Mouse (Mus musculus) erythroid progenitor cell, adult 5-6 weeks (primary cell): ENCODE data around the gene Cyp2g1. TPM values are rescaled to one million over a fixed set of nuclear protein-coding genes. Genes with fewer than 3 reads are reported as not detected.
"Not testable (repeated sequence)": the region's sequence is repeated elsewhere in the genome, so short reads cannot be mapped to it uniquely, and the experiment has no call there.

Experiments used
- ATAC-seq: replicated peaks from 2 replicates; pipeline ENCODE4 v1.8.0; 2016; ENCODE audit warnings: moderate number of reproducible peaks, mild to moderate bottlenecking, moderate TSS enrichment, inconsistent platforms; ENCODE audit not compliant: poor library complexity, low FRiP score, severe bottlenecking
- total RNA-seq, 2 experiments: library from RNA; stranded (forward) in 1 of 2; stranded (reverse) in 1 of 2; fragments of 150-400 nt in 1 of 2; fragments of 186-747, 209-891 nt in 1 of 2; gene quantifications; 2 replicates each; pipeline versions ENCODE4 v1.2.3 to v1.2.4; 2015 to 2017; ENCODE audit warnings: low replicate concordance in 2 of 2

The Cyp2g1 gene
- total RNA-seq (2015; ENCODE audit: low replicate concordance) (not detected in 2 replicates), total RNA-seq (2017; ENCODE audit: low replicate concordance) (not detected in 2 replicates)

DNA sequence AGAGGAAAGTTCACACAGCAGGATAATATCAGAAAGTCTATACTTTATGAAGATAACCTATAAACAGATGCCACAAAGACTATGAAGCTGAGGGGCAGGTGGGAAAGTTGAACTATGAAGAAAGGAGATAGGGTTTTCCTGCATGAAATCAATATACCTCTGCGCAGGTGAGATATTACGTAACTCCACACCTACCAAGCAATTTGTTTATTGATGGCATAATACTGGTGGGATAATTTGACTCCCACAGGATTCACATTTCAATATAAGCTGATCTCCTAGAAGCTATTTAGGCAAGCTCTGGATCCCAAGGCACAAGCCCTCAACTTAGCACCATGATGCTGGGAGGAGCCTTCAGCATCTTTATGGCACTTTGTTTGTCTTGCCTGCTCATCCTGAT lies at the start of gene Cyp2g1:
Gene Cyp2g1, plus strand, starts transcription at position 301 of the 400 bp plus-strand sequence.
- ATAC-seq = no peak

GRCm38 (mm10) chr7:26767084-26767483 lies 41.6 kb upstream of the Cyp2g1 start:
- ATAC-seq = no peak

GRCm38 (mm10) chr7:26769881-26770470 lies 38.7 kb upstream of the Cyp2g1 start:
- no peak for ATAC-seq

DNA sequence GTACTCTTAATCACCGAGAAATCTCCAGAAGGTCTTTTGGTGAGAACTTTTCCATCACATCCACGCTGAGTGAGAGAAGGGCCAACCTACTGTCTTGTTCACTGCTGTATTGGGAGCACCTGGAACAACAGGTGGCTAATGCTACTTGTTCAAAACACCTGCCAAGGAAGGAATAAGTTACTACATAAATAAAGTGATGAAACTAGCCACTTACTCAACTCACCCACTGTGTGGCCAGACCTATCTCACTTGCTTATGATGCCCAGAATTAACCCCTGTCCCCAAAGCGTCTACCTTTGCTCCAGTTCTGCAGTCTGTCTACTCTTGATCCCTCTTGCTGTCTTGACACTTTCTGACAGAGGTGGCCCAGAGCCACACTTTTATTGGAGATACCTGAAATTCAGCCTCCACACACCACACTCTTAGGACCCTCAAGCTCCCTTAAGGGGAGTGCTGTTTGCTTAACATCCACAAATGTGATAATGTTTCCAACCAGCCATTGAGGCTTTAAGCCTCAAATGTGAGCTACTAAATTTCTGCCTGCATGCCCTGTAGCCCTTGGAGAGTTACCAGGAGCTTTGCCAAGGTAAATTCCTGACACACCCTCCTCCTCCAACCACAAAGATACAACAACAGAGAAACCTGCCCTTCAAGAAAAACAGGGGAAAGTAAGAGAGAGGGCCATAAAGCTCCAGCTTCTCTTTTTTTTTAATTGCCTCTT lies 35.7 kb upstream of the Cyp2g1 start:
- no peak for ATAC-seq

DNA sequence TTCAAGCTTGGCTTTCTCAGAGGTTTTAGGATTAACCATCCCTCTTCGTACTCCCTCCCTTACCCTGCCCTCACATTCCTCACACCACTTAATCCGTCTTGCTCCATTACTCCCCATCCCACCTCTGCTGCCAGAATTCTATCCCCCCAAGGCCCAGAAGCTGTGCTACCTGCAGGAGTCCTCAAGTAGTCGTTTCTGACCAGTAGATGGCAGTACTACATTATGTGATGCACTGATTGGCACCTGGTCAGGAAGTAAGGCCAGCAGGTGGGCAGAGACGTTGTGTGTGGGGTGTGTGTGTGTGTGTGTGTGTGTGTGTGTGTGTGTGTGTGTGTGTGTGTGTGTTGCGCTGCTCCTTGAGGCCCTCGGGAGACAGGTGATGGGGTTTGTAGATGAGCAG lies 32.8 kb upstream of the Cyp2g1 start:
- no peak for ATAC-seq

DNA sequence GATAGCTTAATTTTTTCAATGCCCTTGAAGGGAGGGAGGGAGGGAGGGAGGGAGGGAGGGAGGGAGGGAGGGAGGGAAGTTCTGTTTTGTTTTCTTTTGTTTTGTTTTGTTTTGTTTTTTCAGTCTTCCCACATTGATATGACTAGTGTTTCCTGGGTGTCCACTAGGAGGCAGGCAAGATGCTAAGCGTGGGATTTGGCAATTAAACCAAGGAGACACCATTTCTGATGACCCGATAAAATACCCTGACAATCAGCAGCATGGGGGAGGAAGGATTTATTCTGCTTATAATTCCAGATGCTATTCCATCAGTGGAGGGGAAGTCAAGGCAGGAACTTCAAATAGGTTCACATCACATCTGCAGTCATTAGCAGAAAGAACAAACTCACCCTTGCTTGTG lies 30.9 kb upstream of the Cyp2g1 start:
- no peak for ATAC-seq

DNA sequence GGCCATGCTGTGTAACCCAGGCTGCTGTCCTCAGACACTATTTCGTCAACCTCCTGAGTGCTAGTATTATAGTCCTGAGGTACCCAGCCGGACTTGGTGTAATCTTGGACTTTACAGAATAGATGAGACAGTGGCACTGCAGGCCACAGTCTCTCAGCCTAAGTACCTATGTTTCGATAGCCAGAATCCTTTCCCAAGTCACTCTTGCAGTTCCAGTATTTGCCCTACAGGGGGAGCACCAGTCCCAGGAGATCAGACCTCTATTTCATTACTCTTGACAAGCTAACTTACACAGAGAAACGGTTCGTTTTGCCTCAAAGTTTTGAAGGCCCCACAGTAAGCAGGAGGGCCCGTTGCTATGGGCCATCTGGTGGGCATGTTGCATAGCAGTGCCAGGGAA lies 30.2 kb upstream of the Cyp2g1 start:
- ATAC-seq = no peak

DNA sequence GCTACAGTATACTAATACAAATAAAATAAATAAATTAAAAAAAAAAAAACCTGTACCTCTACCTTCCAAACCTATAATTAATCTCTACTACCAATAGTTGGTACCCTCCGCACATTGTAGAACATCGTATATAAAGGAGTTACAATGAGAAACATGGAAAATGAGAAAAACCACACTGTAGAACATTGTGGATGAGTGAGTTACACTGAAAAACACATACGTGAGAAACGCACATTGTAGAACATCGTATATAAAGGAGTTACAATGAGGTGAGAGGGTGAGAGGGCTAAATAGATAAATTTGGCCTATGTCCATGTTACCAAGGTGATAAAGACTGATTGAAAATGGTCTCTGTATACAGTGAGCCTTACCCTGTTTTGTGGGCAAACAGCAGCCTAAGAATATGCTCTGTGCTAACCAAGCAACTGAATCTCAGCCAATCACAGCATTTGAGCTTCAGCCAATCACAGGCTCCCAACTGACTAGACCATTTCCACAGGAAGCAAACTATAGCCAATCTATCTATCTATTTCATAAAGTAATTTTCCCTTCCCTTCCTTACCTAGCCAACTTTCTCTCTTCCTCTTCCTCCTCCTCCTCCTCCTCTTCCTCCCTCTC lies 28.8 kb upstream of the Cyp2g1 start:
- ATAC-seq = peak; percentile 83; the same call in 1 of the 2 replicates

DNA sequence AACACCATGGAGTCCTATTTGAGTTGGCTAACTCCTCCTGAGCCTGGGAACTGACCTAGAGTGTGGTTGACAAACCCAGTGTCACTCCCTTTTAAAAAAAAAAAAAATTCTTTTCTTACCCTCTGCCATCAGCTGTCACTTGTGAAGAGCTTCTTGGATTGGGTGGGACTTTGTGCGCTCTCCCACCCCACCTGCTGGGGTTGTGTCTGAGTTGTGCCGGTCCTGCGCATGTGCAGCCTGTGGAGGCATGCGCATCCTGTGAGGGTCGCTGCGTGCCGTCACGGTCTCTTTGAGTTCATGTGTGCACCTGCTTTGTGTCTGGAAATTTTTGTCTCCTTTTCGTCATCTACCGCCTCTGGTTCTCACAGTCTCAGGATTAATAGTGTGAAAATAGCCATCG lies 28.2 kb upstream of the Cyp2g1 start:
- ATAC-seq = no peak

DNA sequence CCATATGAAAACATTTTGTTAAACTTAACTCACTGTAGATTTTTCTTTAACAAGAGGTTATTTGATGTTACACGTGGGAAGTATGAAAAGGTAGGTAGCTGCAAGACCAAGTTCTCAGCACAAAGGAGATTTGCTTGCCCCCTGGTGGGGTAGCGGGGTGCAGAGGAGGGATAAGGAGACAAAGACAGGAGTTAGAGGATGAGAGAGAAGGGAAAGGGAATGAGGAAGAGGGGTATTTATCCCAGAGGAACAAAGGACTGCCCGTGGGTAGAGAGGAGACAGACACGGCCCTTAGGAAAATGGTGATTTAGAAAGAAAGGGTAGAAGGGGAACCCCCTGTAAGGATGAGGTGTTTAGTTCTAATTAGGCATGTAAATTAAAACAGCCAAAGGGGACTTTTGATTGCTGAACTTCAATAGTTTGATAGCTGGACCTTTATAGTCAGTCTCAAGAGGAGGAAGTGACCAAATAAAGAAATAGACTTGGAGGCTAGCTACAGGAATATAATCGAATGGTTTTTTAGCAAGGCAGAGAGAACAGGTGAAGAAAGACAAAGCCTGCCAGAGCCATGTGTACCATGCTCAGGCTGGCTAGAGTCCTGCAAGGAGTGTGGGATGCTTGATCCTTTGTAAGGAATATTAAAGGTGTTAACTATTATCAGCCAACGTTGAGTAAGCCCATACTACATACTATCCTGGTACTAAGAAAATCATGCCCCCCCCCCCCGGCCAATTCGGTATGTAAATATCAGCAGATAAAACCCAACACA lies 27.5 kb upstream of the Cyp2g1 start:
- no peak for ATAC-seq

- no peak for ATAC-seq
Observed at GRCm38 (mm10) chr7:26781767-26782131, 26.9 kb upstream of the Cyp2g1 start.

DNA sequence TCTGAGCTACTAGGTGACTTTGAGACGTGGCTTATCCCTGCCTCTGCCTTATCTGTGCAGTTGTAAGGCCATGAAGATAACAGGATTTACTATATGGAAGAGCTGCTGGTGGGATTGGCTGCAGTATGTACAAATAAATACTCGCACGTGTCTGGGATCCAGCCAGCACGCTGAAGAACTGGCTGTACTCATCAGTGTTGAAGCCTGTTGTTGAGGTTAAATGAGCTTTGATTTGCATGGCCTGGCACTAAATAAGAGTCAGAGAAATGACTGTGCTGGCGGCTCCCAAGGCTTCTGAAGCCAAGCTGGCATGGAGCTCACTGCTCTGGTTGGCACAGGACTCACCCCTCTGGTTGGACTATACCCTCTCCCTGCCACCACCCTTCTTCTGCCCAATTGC lies 25.5 kb upstream of the Cyp2g1 start:
- no peak for ATAC-seq

DNA sequence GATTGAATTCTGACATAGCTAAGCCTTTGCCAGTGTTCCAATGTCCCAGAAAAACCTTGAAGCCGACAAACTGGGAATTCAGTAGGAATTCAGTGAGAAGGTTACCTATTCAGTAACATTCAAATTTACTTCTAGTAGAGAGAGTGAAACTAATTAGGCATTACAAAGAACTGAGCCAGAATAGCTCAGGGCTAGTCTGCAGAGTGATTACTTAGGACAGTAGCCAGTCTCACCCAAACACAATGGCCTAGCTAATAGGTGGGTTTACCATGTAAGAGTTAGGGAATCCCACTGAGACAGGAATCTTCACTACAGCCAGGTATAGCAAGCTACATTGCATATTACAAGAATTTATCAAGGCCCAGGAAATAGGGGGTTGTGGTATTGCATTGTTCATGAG lies 22.7 kb upstream of the Cyp2g1 start:
- ATAC-seq = not testable (repeated sequence)

GRCm38 (mm10) chr7:26789984-26790383 lies 18.7 kb upstream of the Cyp2g1 start:
- no peak for ATAC-seq

DNA sequence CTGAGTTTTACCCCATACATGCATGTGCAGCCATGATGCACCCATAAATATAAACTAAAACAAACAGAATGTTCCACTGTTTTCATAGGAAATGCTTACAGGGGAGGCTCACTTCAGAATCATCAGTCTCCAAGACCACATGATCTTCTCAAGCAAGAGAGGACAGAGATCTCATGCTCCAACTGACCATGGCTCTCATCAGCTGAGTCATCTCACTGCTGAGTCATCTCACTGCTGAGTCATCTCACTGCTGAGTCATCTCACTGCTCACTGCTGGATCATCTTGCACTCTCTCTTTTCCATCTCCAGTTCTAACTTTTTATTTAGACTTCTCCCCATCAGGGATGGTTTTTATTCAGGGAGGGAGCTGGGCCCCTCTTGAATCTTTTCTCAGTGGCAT lies 8.6 kb upstream of the Cyp2g1 start:
- no peak for ATAC-seq

- no peak for ATAC-seq
Observed at GRCm38 (mm10) chr7:26800996-26801395, 7.7 kb upstream of the Cyp2g1 start.

DNA sequence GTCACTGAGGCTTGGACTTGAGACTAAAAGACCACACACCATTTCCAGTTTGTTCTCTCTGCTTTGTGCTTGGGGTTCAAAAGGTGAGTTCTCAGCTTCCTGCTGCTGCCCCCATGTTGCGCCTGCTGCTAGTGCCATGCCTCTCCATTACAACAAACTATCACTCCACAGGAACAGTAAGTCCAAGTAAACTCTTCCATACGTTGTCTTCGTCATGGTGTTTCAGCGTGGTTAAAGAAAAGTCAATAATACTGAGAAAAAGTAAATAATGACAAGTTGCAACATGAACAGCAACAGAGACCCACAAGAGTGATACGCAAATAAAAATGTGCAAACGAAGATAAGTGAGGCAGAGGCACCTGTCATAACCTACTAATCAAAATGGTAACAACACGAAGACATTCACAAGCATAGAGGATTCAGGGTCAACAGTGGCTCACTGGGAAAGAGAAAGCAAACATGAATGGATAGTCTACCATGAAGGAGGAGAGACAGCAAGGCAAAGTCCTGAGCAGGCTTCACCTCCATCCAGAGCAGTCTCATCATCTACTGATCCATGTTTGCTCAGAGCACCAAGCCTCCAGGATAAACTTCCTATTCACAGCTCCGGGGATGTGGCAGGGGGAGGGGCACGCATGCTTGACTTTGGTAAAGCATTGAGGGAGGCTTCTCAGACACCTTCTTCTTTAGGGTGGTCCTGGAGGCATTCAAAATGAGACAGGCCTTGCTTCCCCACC lies 23.0 kb downstream of the Cyp2g1 start:
- ATAC-seq = not testable (repeated sequence)

GRCm38 (mm10) chr7:26832668-26833067 lies 24.0 kb downstream of the Cyp2g1 start:
- not testable (repeated sequence) for ATAC-seq

DNA sequence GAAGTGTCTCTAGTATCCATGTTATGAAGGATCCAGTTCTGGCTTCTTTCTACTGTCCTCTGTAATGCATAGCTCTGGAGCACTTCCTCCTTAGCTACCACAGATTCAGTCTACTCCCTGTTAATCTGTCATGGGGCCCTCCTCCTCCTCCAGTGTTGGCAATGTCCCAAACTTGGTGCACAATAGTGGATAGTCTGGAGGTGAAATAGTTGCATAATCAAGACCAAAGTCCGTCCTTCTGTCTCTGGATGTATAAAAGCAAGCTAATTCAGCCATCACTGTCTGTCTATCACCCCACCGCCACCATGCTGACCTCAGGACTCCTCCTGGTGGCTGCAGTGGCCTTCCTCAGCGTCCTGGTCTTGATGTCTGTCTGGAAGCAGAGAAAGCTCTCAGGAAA lies 26.4 kb downstream of the Cyp2g1 start, which contains the start of gene Cyp2a5:
Gene Cyp2a5, plus strand, starts transcription at position 247 of the 400 bp plus-strand sequence.
- ATAC-seq = not testable (repeated sequence)

- not testable (repeated sequence) for ATAC-seq
Observed at GRCm38 (mm10) chr7:26843400-26843799, 34.7 kb downstream of the Cyp2g1 start.
